Mouse (Mus musculus): ENCODE data around the gene Riox2. TPM values are rescaled to one million over a fixed set of nuclear protein-coding genes. Genes with fewer than 3 reads are reported as not detected.

The Riox2 gene
- polyA plus RNA-seq (2021; fragmentation: Nextera tagmentation): 11.1 and 11.9 TPM in 2 replicates
- long read RNA-seq, experiment 1, transcript Riox2-201 (10 exons, 2,159 nt): major isoform, 54 of 72 reads
- long read RNA-seq, experiment 1, partial matches to known transcripts: 4 of 72 reads
- long read RNA-seq, experiment 1, other reads (novel, unspliced or antisense): 14 of 72 reads
- long read RNA-seq, experiment 2, transcript Riox2-201 (10 exons, 2,159 nt): major isoform, 19 of 24 reads
- long read RNA-seq, experiment 2, partial matches to known transcripts: 3 of 24 reads
- long read RNA-seq, experiment 2, other reads (novel, unspliced or antisense): 2 of 24 reads

GRCm38 (mm10) chr16:59471637-59472278, at the start of gene Riox2:
Gene Riox2, plus strand, starts transcription at chr16:59471775.

Other genes with a start within 250 kb of the Riox2 start
- not detected in 2 replicates for gene Olfr201, start 199.1 kb upstream of the Riox2 start, polyA plus RNA-seq (2021; fragmentation: Nextera tagmentation)
- gene Olfr202, start 185.0 kb upstream of the Riox2 start, polyA plus RNA-seq (2021; fragmentation: Nextera tagmentation): not detected in 2 replicates
- gene Olfr203, start 172.9 kb upstream of the Riox2 start, polyA plus RNA-seq (2021; fragmentation: Nextera tagmentation): not detected in 2 replicates
- not detected in 2 replicates for gene Olfr204, start 153.5 kb upstream of the Riox2 start, polyA plus RNA-seq (2021; fragmentation: Nextera tagmentation)
- gene Olfr205, start 140.6 kb upstream of the Riox2 start, polyA plus RNA-seq (2021; fragmentation: Nextera tagmentation): not detected in 2 replicates
- not detected in 2 replicates for gene Olfr206, start 122.5 kb upstream of the Riox2 start, polyA plus RNA-seq (2021; fragmentation: Nextera tagmentation)
- gene Olfr209, start 107.8 kb upstream of the Riox2 start, polyA plus RNA-seq (2021; fragmentation: Nextera tagmentation): not detected in 2 replicates
- not detected in 2 replicates for gene Gabrr3, start 64.4 kb upstream of the Riox2 start, polyA plus RNA-seq (2021; fragmentation: Nextera tagmentation)
- 0.83 and 1.2 TPM in 2 replicates for gene Crybg3, start 129.2 kb downstream of the Riox2 start, polyA plus RNA-seq (2021; fragmentation: Nextera tagmentation)
- gene Arl6, start 167.6 kb downstream of the Riox2 start, polyA plus RNA-seq (2021; fragmentation: Nextera tagmentation): 51.0 and 54.2 TPM in 2 replicates